Mouse (Mus musculus): ENCODE measurements around the gene Cep55. TPM values are rescaled to one million over a fixed set of nuclear protein-coding genes. Genes with fewer than 3 reads are reported as not detected.

Cep55 gene
- polyA plus RNA-seq, 2 experiments: 21.0 to 22.0 TPM

DNA sequence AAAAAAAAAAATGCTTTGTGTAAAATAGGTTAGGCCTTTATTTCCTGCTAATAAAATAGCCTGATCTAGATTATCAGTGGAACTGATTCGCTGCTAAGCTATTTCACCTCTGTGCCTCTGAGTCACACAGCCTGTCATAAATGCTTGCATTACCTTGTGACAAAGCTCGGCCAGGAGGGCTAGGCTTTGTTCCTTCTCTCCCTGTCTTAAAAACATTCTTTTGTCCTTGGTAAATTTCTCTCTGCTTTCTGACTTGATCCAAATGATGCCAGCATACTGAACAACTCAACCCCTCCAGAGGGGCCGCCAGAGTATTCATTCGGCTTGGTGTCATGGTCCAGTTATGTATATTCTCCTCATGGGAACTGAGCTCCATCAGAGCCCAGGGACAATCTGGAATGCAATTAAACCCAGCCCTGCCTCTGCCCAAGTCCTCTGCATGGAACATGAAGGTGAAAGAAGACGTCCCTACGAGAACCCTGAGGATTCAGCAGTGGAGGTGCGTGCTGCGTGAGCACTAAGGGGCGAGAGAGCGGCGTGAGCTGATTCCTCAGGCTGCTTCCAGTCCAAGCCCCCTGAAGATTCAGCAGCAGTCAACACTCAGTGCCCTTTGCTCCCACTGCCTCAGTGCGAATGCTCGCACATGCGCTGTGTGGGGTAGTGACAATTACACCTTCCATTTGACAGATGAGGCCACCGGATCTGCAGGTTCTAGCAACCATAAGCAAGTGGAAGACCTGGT lies 21.6 kb upstream of the Cep55 start:
- Histone ChIP-seq H3K9me3 (ENCODE audit: control insufficient read depth, low read length) (no peaks in the 10 kb centered on the region), H3K4me3 (replicated peaks; ENCODE audit: low read length) (no peak overlapping the region), H3K4me1 (ENCODE audit: control insufficient read depth, insufficient read depth, low read length) (peaks cover 10% of the 10 kb centered on the region), H3K27me3 (ENCODE audit: control insufficient read depth, insufficient read depth, low read length) (no peaks in the 10 kb centered on the region), H3K4me2 (replicated peaks; ENCODE audit: low read depth, low read length, severe bottlenecking) (no peak overlapping the region), H3K27ac (replicated peaks; ENCODE audit: low read depth, low read length) (no peak overlapping the region), H3K36me3 (ENCODE audit: control insufficient read depth, insufficient read depth, low read length) (no peaks in the 10 kb centered on the region), H3K9ac (ENCODE audit: low read depth, low read length, severe bottlenecking) (no peak overlapping the region)
- WGBS: 65% methylated on average over 15 of the region's 15 CpGs
- DNase-seq (ENCODE audit: low spot score): no peak
- TF ChIP-seq POLR2A (IDR thresholded peaks at IDR 0.05; ENCODE audit: borderline replicate concordance, extremely low read depth, insufficient read depth, insufficient read length): no peak
- no peak for ATAC-seq (ENCODE audit: low FRiP score, low read depth)

DNA sequence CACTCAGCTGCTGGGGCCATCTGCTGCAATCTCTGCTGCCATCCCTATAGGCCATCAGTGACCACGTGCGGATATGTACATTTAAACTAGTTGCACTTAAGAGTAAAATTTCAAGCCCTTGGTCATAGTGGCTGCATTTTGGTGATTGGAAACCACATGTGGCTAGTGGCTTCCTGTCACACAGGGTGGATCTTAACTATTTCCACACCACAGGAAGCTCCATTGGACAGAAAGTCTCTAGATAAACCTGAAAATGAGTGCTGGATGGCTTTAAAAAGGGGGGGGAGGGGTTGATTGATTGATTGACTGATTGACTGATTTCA lies 21.1 kb upstream of the Cep55 start:
- H3K27me3 ChIP-seq (ENCODE audit: control insufficient read depth, insufficient read depth, low read length): no peaks in the 10 kb centered on the region
- no peaks in the 10 kb centered on the region for H3K36me3 ChIP-seq (ENCODE audit: control insufficient read depth, insufficient read depth, low read length)
- TF ChIP-seq POLR2A (IDR thresholded peaks at IDR 0.05; ENCODE audit: borderline replicate concordance, extremely low read depth, insufficient read depth, insufficient read length): no peak
- ATAC-seq (ENCODE audit: low FRiP score, low read depth) (no peak), DNase-seq (ENCODE audit: low spot score) (no peak)
- no peak overlapping the region for H3K4me2 ChIP-seq (replicated peaks; ENCODE audit: low read depth, low read length, severe bottlenecking)
- peaks cover 10% of the 10 kb centered on the region for H3K4me1 ChIP-seq (ENCODE audit: control insufficient read depth, insufficient read depth, low read length)
- H3K9ac ChIP-seq (ENCODE audit: low read depth, low read length, severe bottlenecking): no peak overlapping the region
- WGBS: 74% methylated on average over 2 of the region's 2 CpGs
- no peak overlapping the region for H3K4me3 ChIP-seq (replicated peaks; ENCODE audit: low read length)
- no peaks in the 10 kb centered on the region for H3K9me3 ChIP-seq (ENCODE audit: control insufficient read depth, low read length)
- H3K27ac ChIP-seq (replicated peaks; ENCODE audit: low read depth, low read length): no peak overlapping the region

DNA sequence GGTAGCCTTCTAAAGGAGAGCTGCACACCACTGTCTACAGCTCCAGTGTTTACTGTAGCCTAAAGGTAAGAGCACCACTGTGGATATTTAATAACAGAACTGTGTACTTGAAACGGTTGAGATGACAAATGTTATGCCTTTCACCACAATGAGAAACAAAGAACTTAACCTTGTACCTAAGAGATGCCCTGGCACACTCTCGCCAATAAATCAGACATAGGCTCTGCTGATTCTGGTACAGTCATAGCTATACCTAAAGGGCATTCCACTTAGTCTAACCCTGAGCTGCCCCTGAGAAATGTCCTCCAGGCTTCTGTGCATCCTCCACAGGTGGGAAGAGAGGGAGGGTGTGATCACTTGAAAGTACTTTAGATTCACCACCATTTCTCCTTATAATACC lies 20.1 kb upstream of the Cep55 start:
- no peak overlapping the region for H3K27ac ChIP-seq (replicated peaks; ENCODE audit: low read depth, low read length)
- H3K4me3 ChIP-seq (replicated peaks; ENCODE audit: low read length): no peak overlapping the region
- ATAC-seq (ENCODE audit: low FRiP score, low read depth): no peak
- H3K27me3 ChIP-seq (ENCODE audit: control insufficient read depth, insufficient read depth, low read length): no peaks in the 10 kb centered on the region
- no peaks in the 10 kb centered on the region for H3K36me3 ChIP-seq (ENCODE audit: control insufficient read depth, insufficient read depth, low read length)
- DNase-seq (ENCODE audit: low spot score): no peak
- H3K4me1 ChIP-seq (ENCODE audit: control insufficient read depth, insufficient read depth, low read length): peaks cover 10% of the 10 kb centered on the region
- H3K4me2 ChIP-seq (replicated peaks; ENCODE audit: low read depth, low read length, severe bottlenecking): no peak overlapping the region
- no peak for TF ChIP-seq POLR2A (IDR thresholded peaks at IDR 0.05; ENCODE audit: borderline replicate concordance, extremely low read depth, insufficient read depth, insufficient read length)
- H3K9me3 ChIP-seq (ENCODE audit: control insufficient read depth, low read length): no peaks in the 10 kb centered on the region
- 83% methylated on average over 2 of the region's 2 CpGs for WGBS
- H3K9ac ChIP-seq (ENCODE audit: low read depth, low read length, severe bottlenecking): no peak overlapping the region

DNA sequence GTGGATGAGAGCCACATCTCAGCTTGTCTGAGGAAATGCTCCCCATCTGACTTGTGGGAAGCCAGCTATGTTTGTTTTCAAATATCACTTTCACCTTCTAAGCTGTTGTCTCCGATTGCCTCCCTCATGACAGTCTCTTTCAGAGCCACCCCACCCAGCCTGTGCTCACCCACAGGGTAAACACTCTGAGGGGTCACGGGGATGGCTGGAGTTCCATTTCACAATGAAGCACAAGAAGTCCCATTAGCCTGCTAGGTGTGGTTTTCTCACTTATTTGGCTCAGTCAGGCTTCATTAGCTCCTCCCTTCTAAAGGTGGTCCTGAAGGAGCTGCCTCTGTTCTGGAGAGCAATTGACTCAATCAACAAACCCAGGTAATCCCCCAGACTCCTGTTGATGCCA lies 19.0 kb upstream of the Cep55 start:
- Histone ChIP-seq H3K4me2 (replicated peaks; ENCODE audit: low read depth, low read length, severe bottlenecking) (no peak overlapping the region), H3K9me3 (ENCODE audit: control insufficient read depth, low read length) (no peaks in the 10 kb centered on the region), H3K9ac (ENCODE audit: low read depth, low read length, severe bottlenecking) (no peak overlapping the region), H3K4me1 (ENCODE audit: control insufficient read depth, insufficient read depth, low read length) (peaks cover 4% of the 10 kb centered on the region), H3K27me3 (ENCODE audit: control insufficient read depth, insufficient read depth, low read length) (no peaks in the 10 kb centered on the region), H3K36me3 (ENCODE audit: control insufficient read depth, insufficient read depth, low read length) (no peaks in the 10 kb centered on the region), H3K27ac (replicated peaks; ENCODE audit: low read depth, low read length) (no peak overlapping the region), H3K4me3 (replicated peaks; ENCODE audit: low read length) (no peak overlapping the region)
- no peak for TF ChIP-seq POLR2A (IDR thresholded peaks at IDR 0.05; ENCODE audit: borderline replicate concordance, extremely low read depth, insufficient read depth, insufficient read length)
- ATAC-seq (ENCODE audit: low FRiP score, low read depth) (no peak), DNase-seq (ENCODE audit: low spot score) (no peak)
- WGBS: 56% methylated on average over 2 of the region's 2 CpGs

DNA sequence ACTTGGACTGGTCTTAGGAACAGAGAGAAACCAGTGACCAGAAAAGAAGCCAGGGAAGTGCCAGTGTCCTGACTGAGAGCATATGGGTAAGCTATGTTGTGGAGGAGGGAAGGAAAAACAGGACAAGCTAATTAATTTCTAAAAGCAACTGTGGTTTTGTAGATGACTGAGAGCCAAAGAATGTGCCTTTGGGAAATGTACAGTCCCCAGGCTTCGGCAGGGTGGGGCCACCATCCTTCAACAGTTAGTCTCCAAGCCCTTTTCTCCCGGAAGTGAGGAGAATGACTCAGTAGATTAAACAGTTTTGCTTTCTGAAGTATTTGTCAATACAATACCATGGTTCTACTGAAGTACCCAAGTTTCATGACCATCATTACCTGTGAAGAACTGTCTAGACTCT lies 16.5 kb upstream of the Cep55 start:
- no peak for DNase-seq (ENCODE audit: low spot score)
- no peak overlapping the region for H3K27ac ChIP-seq (replicated peaks; ENCODE audit: low read depth, low read length)
- peaks cover 9% of the 10 kb centered on the region for H3K4me1 ChIP-seq (ENCODE audit: control insufficient read depth, insufficient read depth, low read length)
- no peak overlapping the region for H3K9ac ChIP-seq (ENCODE audit: low read depth, low read length, severe bottlenecking)
- TF ChIP-seq POLR2A (IDR thresholded peaks at IDR 0.05; ENCODE audit: borderline replicate concordance, extremely low read depth, insufficient read depth, insufficient read length): no peak
- 84% methylated on average over 2 of the region's 2 CpGs for WGBS
- no peaks in the 10 kb centered on the region for H3K36me3 ChIP-seq (ENCODE audit: control insufficient read depth, insufficient read depth, low read length)
- H3K4me3 ChIP-seq (replicated peaks; ENCODE audit: low read length): no peak overlapping the region
- no peak for ATAC-seq (ENCODE audit: low FRiP score, low read depth)
- H3K4me2 ChIP-seq (replicated peaks; ENCODE audit: low read depth, low read length, severe bottlenecking): no peak overlapping the region
- H3K9me3 ChIP-seq (ENCODE audit: control insufficient read depth, low read length): no peaks in the 10 kb centered on the region
- H3K27me3 ChIP-seq (ENCODE audit: control insufficient read depth, insufficient read depth, low read length): no peaks in the 10 kb centered on the region

All from limb, embryonic 14.5 days (tissue).